Mouse (Mus musculus) thymus, adult 2 months (tissue): ENCODE measurements around the gene Lrriq1. TPM values are rescaled to one million over a fixed set of nuclear protein-coding genes. Genes with fewer than 3 reads are reported as not detected.

ENCODE experiments used
- DNase-seq: peaks from one replicate; pipeline ENCODE4 v3.0.0; 2021
- H3K27ac ChIP-seq: fragments of 200-500 bp; 2 replicates; pipeline ENCODE4 v1.5.1; 2012; ENCODE audit warnings: low read length, control low read depth; ENCODE audit not compliant: control insufficient read depth, insufficient read depth
- H3K27me3 ChIP-seq: fragments of 200-500 bp; 2 replicates; pipeline ENCODE4 v1.6.1; 2012; ENCODE audit warnings: mild to moderate bottlenecking, low read length, moderate library complexity, mixed read lengths; ENCODE audit not compliant: control insufficient read depth, insufficient read depth
- H3K36me3 ChIP-seq: fragments of 200-500 bp; 2 replicates; pipeline ENCODE4 v1.6.1; 2012; ENCODE audit warnings: mild to moderate bottlenecking, low read length, moderate library complexity; ENCODE audit not compliant: control insufficient read depth, insufficient read depth
- H3K4me1 ChIP-seq: fragments of 200-500 bp; replicated peaks from 2 replicates; pipeline ENCODE4 v1.6.1; 2012; ENCODE audit warnings: low read length; ENCODE audit not compliant: control insufficient read depth, insufficient read depth
- H3K4me3 ChIP-seq: fragments of 200-500 bp; 2 replicates; pipeline ENCODE4 v1.5.1; 2012; ENCODE audit warnings: mild to moderate bottlenecking, low read length, control low read depth, moderate library complexity; ENCODE audit not compliant: control insufficient read depth, insufficient read depth
- CTCF ChIP-seq: fragments of 200-500 bp; IDR thresholded peaks from 2 replicates; pipeline ENCODE4 v1.5.1; 2012; ENCODE audit warnings: mild to moderate bottlenecking, control low read depth, low read length, moderate library complexity, borderline replicate concordance; ENCODE audit not compliant: control insufficient read depth, poor library complexity, insufficient read depth; ENCODE audit errors: extremely low read depth
- POLR2A ChIP-seq: fragments of 200-500 bp; IDR thresholded peaks from 2 replicates; pipeline ENCODE4 v1.6.1; 2012; ENCODE audit warnings: mild to moderate bottlenecking, low read length, control low read depth, moderate library complexity; ENCODE audit not compliant: control insufficient read depth, poor library complexity, insufficient read depth; ENCODE audit errors: extremely low read depth
- WGBS: fragments of 180-500 bp; shearing (Covaris S2); methylation state at CpG from one replicate; pipeline ENCODE4 v1.1.7; 2018; 5-methylcytosine and 5-hydroxymethylcytosine counted together
- polyA plus RNA-seq: library from polyadenylated mRNA; depleted of rRNA; stranded (reverse); fragments of >200 nt; gene quantifications from 2 replicates; pipeline ENCODE4 v1.2.3, GENCODE M21; 2012

The Lrriq1 gene
- polyA plus RNA-seq, 1 experiment: 0.15 TPM

DNA sequence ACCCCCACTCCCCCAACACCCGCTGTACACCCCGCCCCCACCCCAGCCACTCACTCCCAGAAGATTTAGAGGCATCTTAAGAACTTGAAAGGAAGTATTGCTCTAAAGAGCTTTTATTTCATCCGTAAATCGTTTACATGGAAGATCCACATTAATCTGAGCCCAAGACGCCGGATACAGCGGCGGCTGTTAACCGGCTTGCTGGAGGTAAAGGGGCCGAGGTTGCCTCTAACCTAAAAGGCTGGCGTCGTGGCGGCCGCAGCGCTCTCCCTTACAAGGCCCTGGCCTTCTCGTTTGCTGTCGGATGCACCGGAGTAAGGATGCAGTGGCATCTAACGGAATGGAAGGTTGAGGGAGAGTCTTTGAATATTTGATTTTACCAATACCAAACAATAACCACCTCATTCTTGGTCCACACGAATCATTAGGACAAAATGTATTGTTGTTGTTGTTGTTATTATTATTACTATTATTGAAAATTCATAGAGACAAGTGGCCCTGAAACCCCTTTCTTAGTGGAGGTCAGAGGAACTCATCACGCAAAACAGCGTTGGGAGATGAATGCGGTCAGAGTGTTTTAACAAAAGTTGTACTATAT is 206.9 kb downstream of the Lrriq1 start:
- H3K36me3 ChIP-seq: no peaks in the 10 kb centered on the region
- 7% methylated on average over 23 of the region's 23 CpGs for WGBS
- H3K4me1 ChIP-seq: no peaks in the 10 kb centered on the region
- H3K27me3 ChIP-seq: peaks cover 11% of the 10 kb centered on the region
- no peak for TF ChIP-seq CTCF
- TF ChIP-seq POLR2A: no peak
- no peak overlapping the region for H3K27ac ChIP-seq
- no peak for DNase-seq
- H3K4me3 ChIP-seq: no peak overlapping the region

DNA sequence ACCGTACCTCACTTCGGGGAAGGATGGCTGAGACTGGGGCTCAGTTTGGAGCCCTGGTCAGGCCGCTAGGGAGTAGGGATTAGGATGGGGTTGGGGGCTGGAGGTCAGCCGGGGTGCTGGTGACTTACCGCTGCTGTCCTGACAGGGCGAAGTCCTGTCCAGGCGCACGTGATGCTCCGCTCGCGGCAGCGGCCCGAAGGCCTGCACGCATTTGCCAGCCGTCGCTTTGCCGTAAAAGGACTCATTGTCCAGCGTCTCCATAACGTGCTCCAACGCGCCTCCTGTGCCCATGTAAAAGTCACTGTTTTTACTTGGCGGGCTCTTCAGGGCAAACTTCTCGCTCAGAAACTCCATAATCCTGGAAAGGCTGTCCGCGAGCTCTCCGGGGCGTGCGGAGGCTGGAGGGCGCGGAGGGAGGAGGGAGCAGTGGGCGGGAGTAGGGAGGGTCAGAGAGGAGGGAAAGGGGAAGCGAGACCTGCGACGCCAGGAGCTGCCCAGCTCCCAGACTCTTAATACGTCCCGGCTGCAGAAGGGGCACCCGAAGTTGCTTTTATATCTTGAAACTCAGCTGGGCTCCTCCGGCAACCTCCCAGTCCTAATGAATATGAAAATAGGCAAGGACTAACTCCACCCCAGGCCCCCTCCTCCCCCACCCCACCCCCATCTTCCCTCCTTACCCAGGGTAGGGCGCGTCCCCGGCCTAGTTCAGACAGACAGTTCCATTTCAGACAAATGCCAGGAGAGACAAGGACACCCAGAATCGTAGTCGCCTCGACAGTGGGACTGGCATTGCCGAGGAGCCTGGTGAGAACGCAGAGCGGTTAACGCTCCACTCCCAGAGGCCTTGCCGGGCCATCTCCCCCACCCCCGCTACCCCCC is 207.6 kb downstream of the Lrriq1 start:
- no peaks in the 10 kb centered on the region for H3K4me1 ChIP-seq
- peaks cover 11% of the 10 kb centered on the region for H3K27me3 ChIP-seq
- no peak overlapping the region for H3K4me3 ChIP-seq
- no peaks in the 10 kb centered on the region for H3K36me3 ChIP-seq
- TF ChIP-seq POLR2A (no peak), CTCF (no peak)
- WGBS: 4% methylated on average over 50 of the region's 50 CpGs
- no peak overlapping the region for H3K27ac ChIP-seq
- no peak for DNase-seq

DNA sequence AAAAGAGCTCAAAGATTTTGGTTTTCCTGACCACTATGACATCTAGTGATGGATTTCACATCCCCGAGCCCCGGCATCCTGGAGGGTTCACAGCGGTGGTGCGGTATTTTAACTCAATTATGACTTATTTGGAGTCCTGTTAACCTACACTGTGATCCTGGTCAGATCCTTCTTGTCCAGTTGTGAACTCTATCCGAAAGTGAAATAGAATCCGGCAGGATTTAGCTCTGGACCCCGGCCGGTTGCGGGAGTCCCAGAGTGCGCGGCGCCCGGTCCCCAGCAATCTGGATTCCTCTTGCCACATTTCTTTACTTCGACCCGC is 208.2 kb downstream of the Lrriq1 start:
- H3K27ac ChIP-seq: no peak overlapping the region
- H3K4me1 ChIP-seq: no peaks in the 10 kb centered on the region
- H3K27me3 ChIP-seq: peaks cover 11% of the 10 kb centered on the region
- WGBS: 9% methylated on average over 15 of the region's 15 CpGs
- DNase-seq: no peak
- TF ChIP-seq CTCF (no peak), POLR2A (no peak)
- no peaks in the 10 kb centered on the region for H3K36me3 ChIP-seq
- no peak overlapping the region for H3K4me3 ChIP-seq

DNA sequence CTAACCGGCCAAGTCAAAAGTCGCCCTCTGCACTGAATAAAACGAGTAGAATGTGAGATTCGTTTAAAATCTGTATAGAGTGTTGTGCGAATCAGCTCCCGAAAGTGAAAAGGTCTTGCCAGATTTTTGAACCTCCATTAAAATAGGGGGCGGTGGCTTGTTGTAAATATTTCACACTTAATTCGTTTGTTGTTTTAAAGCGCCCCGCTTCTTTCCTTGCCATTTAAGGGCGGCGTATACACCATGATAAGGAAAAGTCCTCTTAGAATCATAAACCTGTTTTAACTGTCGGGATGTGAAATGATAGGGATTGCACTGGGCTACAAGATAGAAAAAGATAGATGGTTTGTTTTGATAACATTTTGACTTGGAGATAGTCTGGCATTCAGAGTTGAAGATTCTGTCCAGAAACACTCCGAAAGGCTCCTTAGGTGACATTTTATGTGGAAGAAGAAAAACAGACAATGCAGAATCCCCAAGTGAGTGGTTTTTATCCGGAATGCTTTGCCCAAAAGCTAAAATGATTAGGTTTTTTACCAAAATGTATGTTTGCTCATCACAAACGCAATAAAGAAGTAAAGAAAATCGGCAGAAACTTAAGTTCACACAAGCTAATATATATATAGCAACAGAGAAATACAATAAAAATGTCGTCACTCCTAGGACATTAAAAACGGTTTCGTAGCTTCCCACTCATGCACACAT is 208.7 kb downstream of the Lrriq1 start:
- 4% methylated on average over 20 of the region's 20 CpGs for WGBS
- peaks cover 11% of the 10 kb centered on the region for H3K27me3 ChIP-seq
- H3K4me1 ChIP-seq: no peaks in the 10 kb centered on the region
- no peak for DNase-seq
- no peak overlapping the region for H3K4me3 ChIP-seq
- no peak for TF ChIP-seq CTCF
- TF ChIP-seq POLR2A: no peak
- H3K27ac ChIP-seq: no peak overlapping the region
- H3K36me3 ChIP-seq: no peaks in the 10 kb centered on the region

DNA sequence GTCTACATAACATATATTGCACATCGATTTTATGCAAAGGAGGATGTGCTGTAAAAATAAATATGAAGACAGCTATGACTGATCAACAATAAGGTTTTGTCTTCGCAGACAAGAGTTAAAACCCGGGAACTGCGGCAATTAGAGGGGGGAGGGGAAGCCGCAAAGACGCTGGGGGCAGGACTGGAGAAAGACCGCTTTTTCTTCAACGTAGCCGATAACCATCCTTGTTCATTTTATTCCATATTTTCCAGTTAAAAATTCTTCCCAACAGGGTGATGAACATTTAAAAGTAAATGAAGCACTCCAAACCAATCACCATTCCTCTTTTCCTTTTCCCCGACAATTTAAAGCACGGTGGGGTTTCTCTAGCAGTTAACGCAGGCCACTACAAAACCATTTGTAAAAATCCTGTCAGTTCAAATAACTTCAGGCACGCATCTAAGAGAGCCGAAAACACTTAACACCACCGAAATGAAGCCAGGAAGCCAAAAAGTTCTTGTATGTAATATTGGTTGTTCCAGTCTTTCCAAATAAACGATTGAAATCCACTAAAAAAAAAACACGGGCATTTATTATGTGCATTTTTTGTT is 209.4 kb downstream of the Lrriq1 start:
- Histone ChIP-seq H3K27me3 (peaks cover 11% of the 10 kb centered on the region), H3K4me1 (no peaks in the 10 kb centered on the region), H3K27ac (no peak overlapping the region), H3K4me3 (no peak overlapping the region), H3K36me3 (no peaks in the 10 kb centered on the region)
- DNase-seq: no peak
- TF ChIP-seq CTCF (no peak), POLR2A (no peak)
- 4% methylated on average over 17 of the region's 17 CpGs for WGBS

DNA sequence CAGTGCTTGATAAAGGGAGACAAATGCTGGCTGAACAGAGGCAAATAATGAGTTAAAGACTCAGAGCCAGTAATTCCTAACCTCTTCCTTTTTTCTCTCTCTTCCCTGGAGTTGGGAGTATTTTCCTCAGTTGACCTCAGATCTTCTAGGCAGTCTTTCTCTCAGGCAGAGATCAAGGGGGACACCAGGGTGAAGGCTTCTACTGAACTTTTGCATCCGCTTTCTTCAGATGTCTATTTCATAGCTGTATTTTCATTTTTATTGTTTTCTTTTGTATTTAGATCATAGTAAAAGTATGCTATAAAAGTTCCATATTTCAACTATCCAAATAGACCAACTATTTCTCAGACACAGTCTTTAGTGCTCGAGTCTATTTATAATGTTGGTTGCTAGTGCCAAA is 233.6 kb downstream of the Lrriq1 start:
- Histone ChIP-seq H3K4me1 (no peaks in the 10 kb centered on the region), H3K4me3 (no peak overlapping the region), H3K27ac (no peak overlapping the region), H3K36me3 (no peaks in the 10 kb centered on the region), H3K27me3 (no peaks in the 10 kb centered on the region)
- 84% methylated on average over 2 of the region's 2 CpGs for WGBS
- DNase-seq: no peak
- no peak for TF ChIP-seq CTCF
- TF ChIP-seq POLR2A: no peak
